In genomic region chr11:72287126-72287525, GRCm38 (mm10) we compare ENCODE assay signal across 42 mouse cellular contexts. TPM values are rescaled to one million over a fixed set of nuclear protein-coding genes. Genes with fewer than 3 reads are reported as not detected.
"Had no signal": no experiment of that assay in that cellular context is flagged by ENCODE, and none has a peak within 500 bp of the region (broad histone marks: within the 10 kb centered on the region; RNA-seq: fewer than 3 reads in every experiment).

No protein-coding gene starts in this region.

- H3K4me3 ChIP-seq: gastrocnemius, adult 2 months; heart, embryonic 10.5 days; heart, embryonic 12.5 days; hindbrain, embryonic 10.5 days; hindbrain, embryonic 12.5 days; intestine, embryonic 15.5 days; left cerebral cortex, adult 2 months; limb, embryonic 10.5 days; limb, embryonic 12.5 days; liver, embryonic 13.5 days; liver, embryonic 15.5 days had no signal

- H3K9ac ChIP-seq: heart, embryonic 12.5 days; hindbrain, embryonic 12.5 days; hindbrain, embryonic 14.5 days; intestine, embryonic 15.5 days; limb, embryonic 12.5 days; liver, embryonic 13.5 days; liver, embryonic 15.5 days had no signal

- H3K4me2 ChIP-seq: heart, embryonic 12.5 days; hindbrain, embryonic 12.5 days; hindbrain, embryonic 14.5 days; intestine, embryonic 15.5 days; limb, embryonic 12.5 days; liver, embryonic 11.5 days; liver, embryonic 13.5 days; liver, embryonic 15.5 days had no signal

- H3K4me1 ChIP-seq: heart, embryonic 10.5 days; hindbrain, embryonic 10.5 days; hindbrain, embryonic 12.5 days; intestine, embryonic 15.5 days; limb, embryonic 10.5 days; limb, embryonic 12.5 days; liver, embryonic 13.5 days; liver, embryonic 15.5 days had no signal

- H3K27ac ChIP-seq: gastrocnemius, adult 2 months; heart, embryonic 10.5 days; hindbrain, embryonic 10.5 days; hindbrain, embryonic 12.5 days; hindbrain, embryonic 14.5 days; intestine, embryonic 15.5 days; left cerebral cortex, adult 2 months; limb, embryonic 10.5 days; limb, embryonic 12.5 days; liver, embryonic 13.5 days; liver, embryonic 15.5 days had no signal

- H3K27me3 ChIP-seq: heart, embryonic 12.5 days; hindbrain, embryonic 12.5 days; intestine, embryonic 15.5 days; limb, embryonic 12.5 days; liver, embryonic 13.5 days; liver, embryonic 15.5 days had no signal

- DNase-seq: gastrocnemius, adult 2 months; gastrocnemius, postnatal 10 days; gastrocnemius, postnatal 25 days; heart, adult 18-20 months; heart, postnatal 10 days; heart, postnatal 4 days; kidney, adult 18-20 months; kidney, adult 8-10 months; kidney, postnatal 10 days; kidney, postnatal 25 days; kidney, postnatal 4 days; layer of hippocampus, adult 9-11 months; layer of hippocampus, postnatal 36 days; liver; liver, embryonic 13.5 days had no signal

- H3K9me3 ChIP-seq: heart, embryonic 10.5 days; hindbrain, embryonic 10.5 days; hindbrain, embryonic 12.5 days; intestine, embryonic 15.5 days; limb, embryonic 10.5 days; limb, embryonic 12.5 days; liver, embryonic 13.5 days; liver, embryonic 15.5 days had no signal

- H3K36me3 ChIP-seq: heart, embryonic 10.5 days; heart, embryonic 12.5 days; hindbrain, embryonic 10.5 days; hindbrain, embryonic 12.5 days; intestine, embryonic 15.5 days; limb, embryonic 10.5 days; limb, embryonic 12.5 days; liver, embryonic 13.5 days; liver, embryonic 15.5 days had no signal

- ATAC-seq: hindbrain, embryonic 16.5 days; inflammation-experienced regulatory T-cells, adult 6 months; intestine, embryonic 15.5 days; intestine, postnatal 0 days had no signal

RNA-seq across cellular contexts. Expression of gene Slc13a5, which starts 20.1 kb away (rescaled TPM):
- total RNA-seq: gastrocnemius, adult 2 months; granulocyte monocyte progenitor cell, adult 5-6 weeks; heart, adult 18-20 months; heart, adult 8-10 months; heart, postnatal 10 days; heart, postnatal 25 days had no signal
- polyA plus RNA-seq: inflammation-experienced regulatory T-cells, adult 6 months; limb, embryonic 12.5 days; liver, embryonic 11.5 days; liver, embryonic 13.5 days; liver, embryonic 15.5 days had no signal

RNA-seq across cellular contexts. Expression of gene Fbxo39, which starts 27.1 kb away (rescaled TPM):
- total RNA-seq: gastrocnemius, adult 2 months; gastrocnemius, postnatal 10 days; gastrocnemius, postnatal 25 days; gastrocnemius, postnatal 4 days; granulocyte monocyte progenitor cell, adult 5-6 weeks; heart, adult 18-20 months; heart, adult 8-10 months; heart, postnatal 10 days; heart, postnatal 25 days; heart, postnatal 4 days; layer of hippocampus, adult 8-10 months; layer of hippocampus, postnatal 14 days; layer of hippocampus, postnatal 36 days; left cerebral cortex, adult 2 months; left cerebral cortex, postnatal 14 days; left cerebral cortex, postnatal 36 days had no signal
- polyA plus RNA-seq: heart, embryonic 10.5 days; heart, embryonic 12.5 days; heart, embryonic 14.5 days; heart, embryonic 16.5 days; hindbrain, embryonic 10.5 days; hindbrain, embryonic 12.5 days; hindbrain, embryonic 14.5 days; hindbrain, embryonic 16.5 days; inflammation-experienced regulatory T-cells, adult 6 months; intestine, embryonic 15.5 days; intestine, postnatal 0 days; kidney, embryonic 14.5 days; kidney, embryonic 16.5 days; limb, embryonic 10.5 days; limb, embryonic 12.5 days; limb, embryonic 14.5 days; liver, embryonic 11.5 days; liver, embryonic 13.5 days; liver, embryonic 15.5 days had no signal
